Comparison of ENCODE assay signal across 8 mouse cellular contexts in the genomic region with DNA sequence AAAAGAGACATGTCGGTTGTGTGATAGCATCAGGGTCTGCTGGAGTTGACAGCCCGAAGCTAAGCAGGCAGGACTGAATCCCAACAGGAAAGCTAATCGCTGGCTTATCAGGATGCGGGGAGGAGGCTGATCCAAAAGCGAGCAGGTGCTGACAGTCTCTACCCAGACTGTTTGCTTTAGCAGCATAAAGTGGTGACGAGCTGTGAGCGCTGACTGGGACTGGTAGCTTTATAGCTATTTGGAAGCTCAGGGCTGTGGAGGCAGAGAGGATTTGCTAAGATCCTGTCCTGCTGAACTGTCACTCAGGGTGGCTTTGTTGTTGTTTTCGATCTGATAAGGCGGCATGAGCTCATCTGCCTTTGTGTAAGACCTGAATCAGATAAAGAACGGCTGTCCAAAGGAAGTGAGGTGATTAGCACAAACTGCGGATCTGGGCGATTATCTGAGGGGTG.
A peak's percentile ranks its signal among the peaks of the same experiment; 100 is the strongest.
DNase-seq lines count a peak whose midpoint lies in the region; ATAC-seq lines count a peak whose summit lies in the region.

No protein-coding gene starts in this region.

- H3K27ac ChIP-seq in intestine, embryonic 16.5 days (ENCODE audit: low read length): peak overlapping the region; percentile 56
- no peak overlapping the region for H3K27ac ChIP-seq in liver, embryonic 16.5 days (ENCODE audit: low read length)
- peak overlapping the region; percentile 52 for H3K27ac ChIP-seq in neural tube, embryonic 13.5 days (replicated peaks)

- peak; percentile 10 to 69 for DNase-seq in adrenal gland, adult (ENCODE audit: inconsistent age in 2 of 2, low spot score in 1 of 2)
- DNase-seq in adrenal gland, adult 18-20 months (ENCODE audit: low spot score in 2 of 2): no peak
- DNase-seq in cerebellum, adult 9-11 months: peak; percentile 42
- peak; percentile 1 for DNase-seq in gonadal fat pad, adult 2 months (ENCODE audit: low read depth)
- no peak for DNase-seq in testis, postnatal 14 days (ENCODE audit: low spot score)

- no peaks in the 10 kb centered on the region for H3K9me3 ChIP-seq in intestine, embryonic 16.5 days (ENCODE audit: control insufficient read depth, low read length)
- H3K9me3 ChIP-seq in liver, embryonic 16.5 days (replicated peaks; ENCODE audit: control insufficient read depth, low read length): no peaks in the 10 kb centered on the region
- H3K9me3 ChIP-seq in neural tube, embryonic 13.5 days: no peaks in the 10 kb centered on the region

- 6% methylated on average over 12 of the region's 12 CpGs for WGBS in intestine, embryonic 16.5 days
- 4% methylated on average over 12 of the region's 12 CpGs for WGBS in liver, embryonic 16.5 days (ENCODE audit: insufficient replicate concordance)
- 19% methylated on average over 12 of the region's 12 CpGs for WGBS in neural tube, embryonic 13.5 days

- no peaks in the 10 kb centered on the region for H3K27me3 ChIP-seq in intestine, embryonic 16.5 days (replicated peaks; ENCODE audit: control insufficient read depth, insufficient read depth, low read length)
- no peaks in the 10 kb centered on the region for H3K27me3 ChIP-seq in liver, embryonic 16.5 days (ENCODE audit: control insufficient read depth, insufficient read depth, low read depth, low read length)
- H3K27me3 ChIP-seq in neural tube, embryonic 13.5 days: no peaks in the 10 kb centered on the region

- H3K4me2 ChIP-seq in intestine, embryonic 16.5 days (ENCODE audit: low read depth, low read length): peak overlapping the region; percentile 28
- H3K4me2 ChIP-seq in liver, embryonic 16.5 days (ENCODE audit: low read depth, low read length): peak overlapping the region; percentile 27
- H3K4me2 ChIP-seq in neural tube, embryonic 13.5 days: peak overlapping the region; percentile 44

- peaks cover 4% of the 10 kb centered on the region; the same call in 1 of the 2 replicates for H3K4me1 ChIP-seq in intestine, embryonic 16.5 days (ENCODE audit: control insufficient read depth, insufficient read depth, low read length)
- no peaks in the 10 kb centered on the region; the same call in 1 of the 2 replicates for H3K4me1 ChIP-seq in liver, embryonic 16.5 days (ENCODE audit: control insufficient read depth, low read depth, low read length)
- H3K4me1 ChIP-seq in neural tube, embryonic 13.5 days (replicated peaks): peaks cover 28% of the 10 kb centered on the region

- peak; percentile 29; the same call in 1 of the 2 replicates for ATAC-seq in intestine, embryonic 16.5 days
- no peak for ATAC-seq in liver, embryonic 16.5 days (ENCODE audit: low read depth)
- 0 out of 2 replicates have a peak, but pooled peaks have one; percentile 62 for ATAC-seq in neural tube, embryonic 13.5 days (ENCODE audit: low read depth)

- H3K9ac ChIP-seq in intestine, embryonic 16.5 days (ENCODE audit: low read depth, low read length): peak overlapping the region; percentile 7
- H3K9ac ChIP-seq in liver, embryonic 16.5 days (ENCODE audit: low read depth, low read length): no peak overlapping the region
- peak overlapping the region; percentile 48 for H3K9ac ChIP-seq in neural tube, embryonic 13.5 days

- H3K36me3 ChIP-seq in intestine, embryonic 16.5 days (ENCODE audit: control insufficient read depth, insufficient read depth, low read length): no peaks in the 10 kb centered on the region
- no peaks in the 10 kb centered on the region for H3K36me3 ChIP-seq in liver, embryonic 16.5 days (ENCODE audit: control insufficient read depth, insufficient read depth)
- no peaks in the 10 kb centered on the region for H3K36me3 ChIP-seq in neural tube, embryonic 13.5 days

- peak overlapping the region; percentile 3; the same call in 1 of the 2 replicates for H3K4me3 ChIP-seq in intestine, embryonic 16.5 days (ENCODE audit: low read length)
- H3K4me3 ChIP-seq in liver, embryonic 16.5 days (ENCODE audit: low read depth, low read length): no peak overlapping the region
- H3K4me3 ChIP-seq in neural tube, embryonic 13.5 days: 0 out of 2 replicates have a peak overlapping the region, but pooled peaks have one; percentile 3

Comparison
In these comparisons a context has a peak if more than half of its experiments do, and no peak if none do; other contexts are left out.
1. DNase-seq: peak in adrenal gland, adult (2 of 2), cerebellum, adult 9-11 months (single experiment) and gonadal fat pad, adult 2 months (single experiment); none in adrenal gland, adult 18-20 months (0 of 2) and testis, postnatal 14 days (single experiment).
2. Peak in every context shown above with its lines, with median percentiles within 50 percentile points of each other: H3K4me2 ChIP-seq.